Mouse (Mus musculus): Measurements from ENCODE around the gene Loxl1. TPM values are rescaled to one million over a fixed set of nuclear protein-coding genes. Genes with fewer than 3 reads are reported as not detected.
A peak's percentile ranks its signal among the peaks of the same experiment; 100 is the strongest.

Gene Loxl1
- polyA plus RNA-seq, 1 experiment: not detected

GRCm38 (mm10) chr9:58341795-58342194 lies 28.8 kb upstream of the Loxl1 start:
- no peak overlapping the region for H3K27ac ChIP-seq (ENCODE audit: insufficient read depth, low read depth, low read length)
- TF ChIP-seq CTCF (IDR thresholded peaks at IDR 0.05; ENCODE audit: insufficient read depth, low read depth, low read length) (no peak), POLR2A (IDR thresholded peaks at IDR 0.05; ENCODE audit: insufficient read depth, low read depth, low read length) (no peak)
- 90% methylated on average over 1 of the region's 1 CpGs for WGBS

GRCm38 (mm10) chr9:58336650-58337281 lies 23.8 kb upstream of the Loxl1 start:
- Histone ChIP-seq H3K4me1 (ENCODE audit: control insufficient read depth, insufficient read depth, low read length) (no peaks in the 10 kb centered on the region), H3K27ac (ENCODE audit: insufficient read depth, low read depth, low read length) (no peak overlapping the region), H3K4me3 (ENCODE audit: insufficient read depth, low read depth, low read length) (no peak overlapping the region)
- 79% methylated on average over 8 of the region's 8 CpGs for WGBS
- no peak for TF ChIP-seq CTCF (IDR thresholded peaks at IDR 0.05; ENCODE audit: insufficient read depth, low read depth, low read length)

More at GRCm38 (mm10) chr9:58341795-58342194, 28.8 kb upstream of the Loxl1 start:
- peaks cover 6% of the 10 kb centered on the region for H3K4me1 ChIP-seq (ENCODE audit: control insufficient read depth, insufficient read depth, low read length)
- H3K4me3 ChIP-seq (ENCODE audit: insufficient read depth, low read depth, low read length): no peak overlapping the region

GRCm38 (mm10) chr9:58331276-58331675 lies 18.3 kb upstream of the Loxl1 start:
- Histone ChIP-seq H3K27ac (ENCODE audit: insufficient read depth, low read depth, low read length) (no peak overlapping the region), H3K4me3 (ENCODE audit: insufficient read depth, low read depth, low read length) (no peak overlapping the region), H3K4me1 (ENCODE audit: control insufficient read depth, insufficient read depth, low read length) (peaks cover 11% of the 10 kb centered on the region)
- WGBS: 37% methylated on average over 3 of the region's 3 CpGs
- TF ChIP-seq CTCF (IDR thresholded peaks at IDR 0.05; ENCODE audit: insufficient read depth, low read depth, low read length) (no peak), POLR2A (IDR thresholded peaks at IDR 0.05; ENCODE audit: insufficient read depth, low read depth, low read length) (no peak)

GRCm38 (mm10) chr9:58330293-58330692 lies 17.3 kb upstream of the Loxl1 start:
- no peak overlapping the region for H3K4me3 ChIP-seq (ENCODE audit: insufficient read depth, low read depth, low read length)
- H3K4me1 ChIP-seq (ENCODE audit: control insufficient read depth, insufficient read depth, low read length): peaks cover 12% of the 10 kb centered on the region
- 6% methylated on average over 5 of the region's 5 CpGs for WGBS
- TF ChIP-seq POLR2A (IDR thresholded peaks at IDR 0.05; ENCODE audit: insufficient read depth, low read depth, low read length): no peak
- TF ChIP-seq CTCF (IDR thresholded peaks at IDR 0.05; ENCODE audit: insufficient read depth, low read depth, low read length): peak; percentile 95
- H3K27ac ChIP-seq (ENCODE audit: insufficient read depth, low read depth, low read length): no peak overlapping the region

- TF ChIP-seq CTCF (IDR thresholded peaks at IDR 0.05; ENCODE audit: insufficient read depth, low read depth, low read length) (no peak), POLR2A (IDR thresholded peaks at IDR 0.05; ENCODE audit: insufficient read depth, low read depth, low read length) (no peak)
- peak overlapping the region; percentile 80 for H3K27ac ChIP-seq (ENCODE audit: insufficient read depth, low read depth, low read length)
- WGBS: 82% methylated on average over 1 of the region's 1 CpGs
These were observed 14.4 kb upstream of the Loxl1 start for GRCm38 (mm10) chr9:58327382-58327781.

GRCm38 (mm10) chr9:58326477-58327180 lies 13.6 kb upstream of the Loxl1 start:
- peak overlapping the region; percentile 80 for H3K27ac ChIP-seq (ENCODE audit: insufficient read depth, low read depth, low read length)
- no peak overlapping the region for H3K4me3 ChIP-seq (ENCODE audit: insufficient read depth, low read depth, low read length)
- TF ChIP-seq CTCF (IDR thresholded peaks at IDR 0.05; ENCODE audit: insufficient read depth, low read depth, low read length) (no peak), POLR2A (IDR thresholded peaks at IDR 0.05; ENCODE audit: insufficient read depth, low read depth, low read length) (no peak)
- WGBS: 38% methylated on average over 4 of the region's 4 CpGs
- H3K4me1 ChIP-seq (ENCODE audit: control insufficient read depth, insufficient read depth, low read length): peaks cover 12% of the 10 kb centered on the region

More at GRCm38 (mm10) chr9:58327382-58327781, 14.4 kb upstream of the Loxl1 start:
- Histone ChIP-seq H3K4me1 (ENCODE audit: control insufficient read depth, insufficient read depth, low read length) (peaks cover 12% of the 10 kb centered on the region), H3K4me3 (ENCODE audit: insufficient read depth, low read depth, low read length) (no peak overlapping the region)

GRCm38 (mm10) chr9:58321681-58322080 lies 8.7 kb upstream of the Loxl1 start:
- Histone ChIP-seq H3K27ac (ENCODE audit: insufficient read depth, low read depth, low read length) (no peak overlapping the region), H3K4me3 (ENCODE audit: insufficient read depth, low read depth, low read length) (no peak overlapping the region), H3K4me1 (ENCODE audit: control insufficient read depth, insufficient read depth, low read length) (peaks cover 5% of the 10 kb centered on the region; the same call in 1 of the 2 replicates)
- TF ChIP-seq CTCF (IDR thresholded peaks at IDR 0.05; ENCODE audit: insufficient read depth, low read depth, low read length) (no peak), POLR2A (IDR thresholded peaks at IDR 0.05; ENCODE audit: insufficient read depth, low read depth, low read length) (no peak)
- 97% methylated on average over 3 of the region's 3 CpGs for WGBS

GRCm38 (mm10) chr9:58318317-58318716 lies 5.3 kb upstream of the Loxl1 start:
- Histone ChIP-seq H3K4me3 (ENCODE audit: insufficient read depth, low read depth, low read length) (no peak overlapping the region), H3K4me1 (ENCODE audit: control insufficient read depth, insufficient read depth, low read length) (peaks cover 14% of the 10 kb centered on the region), H3K27ac (ENCODE audit: insufficient read depth, low read depth, low read length) (no peak overlapping the region)
- 69% methylated on average over 3 of the region's 3 CpGs for WGBS
- TF ChIP-seq CTCF (IDR thresholded peaks at IDR 0.05; ENCODE audit: insufficient read depth, low read depth, low read length) (no peak), POLR2A (IDR thresholded peaks at IDR 0.05; ENCODE audit: insufficient read depth, low read depth, low read length) (no peak)

- no peak for TF ChIP-seq CTCF (IDR thresholded peaks at IDR 0.05; ENCODE audit: insufficient read depth, low read depth, low read length)
- no peak for TF ChIP-seq POLR2A (IDR thresholded peaks at IDR 0.05; ENCODE audit: insufficient read depth, low read depth, low read length)
- 42% methylated on average over 3 of the region's 3 CpGs for WGBS
- H3K27ac ChIP-seq (ENCODE audit: insufficient read depth, low read depth, low read length): no peak overlapping the region
- H3K4me3 ChIP-seq (ENCODE audit: insufficient read depth, low read depth, low read length): no peak overlapping the region
- H3K4me1 ChIP-seq (ENCODE audit: control insufficient read depth, insufficient read depth, low read length): peaks cover 20% of the 10 kb centered on the region
These were observed 4.4 kb upstream of the Loxl1 start for GRCm38 (mm10) chr9:58317381-58317780.
